Comparison of ENCODE assay signal across 8 mouse cellular contexts in the genomic region with DNA sequence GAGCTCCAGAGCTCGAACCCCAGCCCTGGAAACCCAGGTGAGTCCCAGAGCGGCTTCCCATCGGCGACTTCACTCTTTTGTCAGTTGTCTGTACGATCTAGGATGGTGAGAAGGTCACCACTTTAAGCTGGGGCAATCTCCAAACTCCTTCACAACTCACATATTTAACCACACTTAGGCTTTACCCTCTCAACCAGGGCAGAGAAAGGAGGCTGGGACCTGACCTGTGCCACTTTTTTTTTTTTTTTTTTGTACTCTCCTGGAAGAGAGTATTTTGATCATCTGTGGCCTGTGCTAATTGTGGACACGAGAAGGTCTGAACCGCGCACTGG. TPM values are rescaled to one million over a fixed set of nuclear protein-coding genes. Genes with fewer than 3 reads are reported as not detected.
DNase-seq lines count a peak whose midpoint lies in the region; ATAC-seq and TF ChIP-seq lines count a peak whose summit lies in the region.

No protein-coding gene starts in this region.

- H3K9me3 ChIP-seq in liver, embryonic 12.5 days (replicated peaks), result no peaks in the 10 kb centered on the region
- no peaks in the 10 kb centered on the region for H3K9me3 ChIP-seq in stomach, embryonic 16.5 days (replicated peaks; ENCODE audit: control insufficient read depth, low read length)

- H3K36me3 ChIP-seq in testis, adult 2 months (ENCODE audit: control insufficient read depth, insufficient read depth, low read length), result no peaks in the 10 kb centered on the region
- no peaks in the 10 kb centered on the region for H3K36me3 ChIP-seq in liver, embryonic 12.5 days
- no peaks in the 10 kb centered on the region for H3K36me3 ChIP-seq in stomach, embryonic 16.5 days (ENCODE audit: control insufficient read depth, insufficient read depth, low read length)

- WGBS in cerebellum, adult 2 months, result 4% methylated on average over 8 of the region's 8 CpGs
- 3% methylated on average over 8 of the region's 8 CpGs for WGBS in liver, embryonic 12.5 days (ENCODE audit: insufficient replicate concordance)
- WGBS in stomach, embryonic 16.5 days, result 21% methylated on average over 8 of the region's 8 CpGs

- no peaks in the 10 kb centered on the region for H3K27me3 ChIP-seq in cerebellum, adult 2 months (ENCODE audit: control insufficient read depth, insufficient read depth, low read length)
- no peaks in the 10 kb centered on the region for H3K27me3 ChIP-seq in testis, adult 2 months (ENCODE audit: control insufficient read depth, insufficient read depth, low read length)
- H3K27me3 ChIP-seq in liver, embryonic 12.5 days (replicated peaks), result no peaks in the 10 kb centered on the region
- no peaks in the 10 kb centered on the region for H3K27me3 ChIP-seq in stomach, embryonic 16.5 days (ENCODE audit: control insufficient read depth, insufficient read depth, low read length)

- peak overlapping the region; percentile 81 for H3K4me3 ChIP-seq in cerebellum, adult 2 months (replicated peaks; ENCODE audit: insufficient read depth, low read depth, low read length)
- H3K4me3 ChIP-seq in testis, adult 2 months (ENCODE audit: control insufficient read depth, low read depth, low read length), result peak overlapping the region; percentile 77
- H3K4me3 ChIP-seq in liver, embryonic 12.5 days, result peak overlapping the region; percentile 62
- peak overlapping the region; percentile 60 for H3K4me3 ChIP-seq in stomach, embryonic 16.5 days (replicated peaks; ENCODE audit: low read length)

- H3K4me1 ChIP-seq in cerebellum, adult 2 months (ENCODE audit: control insufficient read depth, insufficient read depth, low read length), result 0 out of 2 replicates have a peak, but pooled peaks cover 2% of the 10 kb centered on the region
- H3K4me1 ChIP-seq in testis, adult 2 months (ENCODE audit: control insufficient read depth, insufficient read depth, low read length), result no peaks in the 10 kb centered on the region
- peaks cover 3% of the 10 kb centered on the region; the same call in 1 of the 2 replicates for H3K4me1 ChIP-seq in liver, embryonic 12.5 days
- 0 out of 2 replicates have a peak, but pooled peaks cover 2% of the 10 kb centered on the region for H3K4me1 ChIP-seq in stomach, embryonic 16.5 days (ENCODE audit: control insufficient read depth, insufficient read depth, low read length)

- TF ChIP-seq CTCF in cerebellum, adult 2 months (IDR thresholded peaks at IDR 0.05; ENCODE audit: borderline replicate concordance, insufficient read depth, low read depth, low read length), result no peak
- TF ChIP-seq CTCF in testis, adult 2 months (IDR thresholded peaks at IDR 0.05; ENCODE audit: control insufficient read depth, insufficient read depth, insufficient replicate concordance, low read depth, low read length), result no peak

- H3K4me2 ChIP-seq in liver, embryonic 12.5 days, result peak overlapping the region; percentile 66
- H3K4me2 ChIP-seq in stomach, embryonic 16.5 days (ENCODE audit: low read depth, low read length), result peak overlapping the region; percentile 52

- peak; percentile 47 for ATAC-seq in liver, embryonic 12.5 days
- ATAC-seq in stomach, embryonic 16.5 days (ENCODE audit: insufficient read depth, low FRiP score), result 0 out of 2 replicates have a peak, but pooled peaks have one; percentile 9

- peak overlapping the region; percentile 55; the same call in 1 of the 2 replicates for H3K27ac ChIP-seq in cerebellum, adult 2 months (ENCODE audit: insufficient read depth, low read length)
- peak overlapping the region; percentile 74; the same call in 1 of the 2 replicates for H3K27ac ChIP-seq in testis, adult 2 months (ENCODE audit: control insufficient read depth, insufficient read depth, low read depth, low read length)
- peak overlapping the region; percentile 71 for H3K27ac ChIP-seq in liver, embryonic 12.5 days
- peak overlapping the region; percentile 73 for H3K27ac ChIP-seq in stomach, embryonic 16.5 days (ENCODE audit: low read length)

- DNase-seq in cerebellum, adult 2 months, result no peak
- no peak for DNase-seq in cerebellum, postnatal 36 days
- no peak for DNase-seq in testis, postnatal 14 days (ENCODE audit: low spot score)
- DNase-seq in cerebellum, adult 18-20 months, result no peak
- no peak for DNase-seq in layer of hippocampus, postnatal 25 days (ENCODE audit: extremely low spot score in 1 of 2, low spot score in 1 of 2)

- peak overlapping the region; percentile 73 for H3K9ac ChIP-seq in liver, embryonic 12.5 days
- peak overlapping the region; percentile 78 for H3K9ac ChIP-seq in stomach, embryonic 16.5 days (ENCODE audit: low read length)

- no peak for TF ChIP-seq POLR2A in cerebellum, adult 2 months (IDR thresholded peaks at IDR 0.05; ENCODE audit: borderline replicate concordance, insufficient read depth, low read length)
- no peak for TF ChIP-seq POLR2A in testis, adult 2 months (IDR thresholded peaks at IDR 0.05; ENCODE audit: control insufficient read depth, low read depth, low read length)

RNA-seq across cellular contexts. Expression of gene Atp7a, which starts 0.2 kb away (rescaled TPM):
- polyA plus RNA-seq in cerebellum, adult 2 months (2012; rRNA removed), result 2.7 and 3.3 TPM in 2 replicates
- polyA plus RNA-seq in testis, adult 2 months (2012; rRNA removed), result 1.4 and 2.7 TPM in 2 replicates
- 10.5 and 12.3 TPM in 2 replicates for polyA plus RNA-seq in liver, embryonic 12.5 days (2016; fragmentation: Nextera tagmentation; extraction: Ambion mirVana)
- polyA plus RNA-seq in stomach, embryonic 16.5 days (2015; fragmentation: Nextera tagmentation; extraction: Ambion mirVana), result 27.6 and 28.3 TPM in 2 replicates
- total RNA-seq in layer of hippocampus, postnatal 25 days (2021), result 1 to 10 TPM; 6.2 to 7.2 TPM

RNA-seq across cellular contexts. Expression of gene Cox7b, which starts 11.8 kb away (rescaled TPM):
- 473 and 495 TPM in 2 replicates for polyA plus RNA-seq in cerebellum, adult 2 months (2012; rRNA removed)
- 10.1 and 10.3 TPM in 2 replicates for polyA plus RNA-seq in testis, adult 2 months (2012; rRNA removed)
- polyA plus RNA-seq in liver, embryonic 12.5 days (2016; fragmentation: Nextera tagmentation; extraction: Ambion mirVana), result 299 and 306 TPM in 2 replicates
- polyA plus RNA-seq in stomach, embryonic 16.5 days (2015; fragmentation: Nextera tagmentation; extraction: Ambion mirVana), result 405 and 440 TPM in 2 replicates
- 100 to 1,000 TPM; 315 to 325 TPM for total RNA-seq in layer of hippocampus, postnatal 25 days (2021)

RNA-seq across cellular contexts. Expression of gene Magt1, which starts 15.6 kb away (rescaled TPM):
- polyA plus RNA-seq in cerebellum, adult 2 months (2012; rRNA removed), result 9.0 and 10.2 TPM in 2 replicates
- polyA plus RNA-seq in testis, adult 2 months (2012; rRNA removed), result 1.2 and 1.3 TPM in 2 replicates
- polyA plus RNA-seq in liver, embryonic 12.5 days (2016; fragmentation: Nextera tagmentation; extraction: Ambion mirVana), result 35.4 and 36.3 TPM in 2 replicates
- 78.7 and 82.3 TPM in 2 replicates for polyA plus RNA-seq in stomach, embryonic 16.5 days (2015; fragmentation: Nextera tagmentation; extraction: Ambion mirVana)
- total RNA-seq in layer of hippocampus, postnatal 25 days (2021), result 10 to 100 TPM; 14.2 to 17.3 TPM

Comparison
In these comparisons a context has a peak if more than half of its experiments do, and no peak if none do; other contexts are left out.
1. RNA of gene Cox7b, which starts 11.8 kb away (polyA plus RNA-seq): 473 to 495 TPM in cerebellum, adult 2 months, 405 to 440 TPM in stomach, embryonic 16.5 days and 299 to 306 TPM in liver, embryonic 12.5 days; 10.1 to 10.3 TPM in testis, adult 2 months; every median in the first group is over 10 times any median in the second.
2. Peak in every context shown above with its lines, with median percentiles within 50 percentile points of each other: H3K27ac ChIP-seq and H3K4me3 ChIP-seq.